Mouse (Mus musculus): ENCODE results near the gene Hsd17b2. TPM values are rescaled to one million over a fixed set of nuclear protein-coding genes. Genes with fewer than 3 reads are reported as not detected.

Gene Hsd17b2
- polyA plus RNA-seq, 1 experiment from 2014 or later = 113 TPM

DNA sequence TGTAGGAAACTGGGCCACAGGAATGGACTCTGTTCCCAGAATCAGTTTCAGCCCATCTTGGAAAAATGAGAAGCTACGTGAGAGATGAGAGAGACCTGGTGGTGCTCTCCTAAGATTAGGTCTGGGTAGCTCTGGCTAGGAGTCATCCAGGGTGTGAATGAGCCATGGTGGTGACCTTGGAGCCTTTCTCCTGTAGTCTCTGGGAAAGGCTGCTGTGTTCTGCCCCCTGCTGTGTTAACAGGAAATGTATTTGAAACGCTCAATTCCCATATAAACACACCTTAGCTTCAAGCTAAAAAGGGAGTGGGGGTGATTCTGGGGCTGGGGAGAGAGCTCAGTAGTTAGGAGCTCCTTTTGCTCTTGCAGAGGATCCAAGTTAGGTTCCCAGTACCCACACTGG, 45.7 kb downstream of the Hsd17b2 start:
- Histone ChIP-seq H3K9ac (ENCODE audit: low read length) (no peak overlapping the region), H3K4me3 (ENCODE audit: low read depth, low read length) (no peak overlapping the region), H3K4me2 (replicated peaks; ENCODE audit: low read depth) (no peak overlapping the region), H3K4me1 (replicated peaks; ENCODE audit: control insufficient read depth, insufficient read depth) (no peaks in the 10 kb centered on the region), H3K36me3 (ENCODE audit: control insufficient read depth, insufficient read depth, low read length) (no peaks in the 10 kb centered on the region), H3K27ac (replicated peaks) (no peak overlapping the region), H3K27me3 (ENCODE audit: control insufficient read depth, insufficient read depth, low read length) (no peaks in the 10 kb centered on the region), H3K9me3 (ENCODE audit: control insufficient read depth, low read length) (no peaks in the 10 kb centered on the region)
- DNase-seq (ENCODE audit: low spot score) = no peak
- no peak for ATAC-seq (ENCODE audit: low FRiP score, low TSS enrichment)
- WGBS = 29% methylated on average over 2 of the region's 2 CpGs
- TF ChIP-seq CTCF (IDR thresholded peaks at IDR 0.05; ENCODE audit: low read depth) (peak; percentile 41), EP300 (optimal IDR thresholded peaks at IDR 0.05) (no peak)

- WGBS = 70% methylated on average over 8 of the region's 9 CpGs
- no peak overlapping the region for H3K9ac ChIP-seq (ENCODE audit: low read length)
- no peak overlapping the region for H3K4me2 ChIP-seq (replicated peaks; ENCODE audit: low read depth)
- no peak overlapping the region for H3K27ac ChIP-seq (replicated peaks)
- H3K9me3 ChIP-seq (ENCODE audit: control insufficient read depth, low read length) = no peaks in the 10 kb centered on the region
- TF ChIP-seq EP300 (optimal IDR thresholded peaks at IDR 0.05) (no peak), CTCF (IDR thresholded peaks at IDR 0.05; ENCODE audit: low read depth) (no peak)
- no peak overlapping the region for H3K4me3 ChIP-seq (ENCODE audit: low read depth, low read length)
- H3K27me3 ChIP-seq (ENCODE audit: control insufficient read depth, insufficient read depth, low read length) = no peaks in the 10 kb centered on the region
- peak; percentile 47 for ATAC-seq (ENCODE audit: low FRiP score, low TSS enrichment)
- H3K36me3 ChIP-seq (ENCODE audit: control insufficient read depth, insufficient read depth, low read length) = no peaks in the 10 kb centered on the region
- DNase-seq (ENCODE audit: low spot score) = no peak
- no peaks in the 10 kb centered on the region for H3K4me1 ChIP-seq (replicated peaks; ENCODE audit: control insufficient read depth, insufficient read depth)
Measured at GRCm38 (mm10) chr8:117747886-117748730, 46.4 kb downstream of the Hsd17b2 start.

- ATAC-seq (ENCODE audit: low FRiP score, low TSS enrichment) (no peak), DNase-seq (ENCODE audit: low spot score) (no peak)
- 57% methylated on average over 2 of the region's 2 CpGs for WGBS
- H3K36me3 ChIP-seq (ENCODE audit: control insufficient read depth, insufficient read depth, low read length) = no peaks in the 10 kb centered on the region
- no peak overlapping the region for H3K27ac ChIP-seq (replicated peaks)
- H3K9me3 ChIP-seq (ENCODE audit: control insufficient read depth, low read length) = no peaks in the 10 kb centered on the region
- H3K4me3 ChIP-seq (ENCODE audit: low read depth, low read length) = no peak overlapping the region
- TF ChIP-seq EP300 (optimal IDR thresholded peaks at IDR 0.05) = no peak
- no peak for TF ChIP-seq CTCF (IDR thresholded peaks at IDR 0.05; ENCODE audit: low read depth)
- H3K27me3 ChIP-seq (ENCODE audit: control insufficient read depth, insufficient read depth, low read length) = no peaks in the 10 kb centered on the region
- H3K9ac ChIP-seq (ENCODE audit: low read length) = no peak overlapping the region
- no peak overlapping the region for H3K4me2 ChIP-seq (replicated peaks; ENCODE audit: low read depth)
- H3K4me1 ChIP-seq (replicated peaks; ENCODE audit: control insufficient read depth, insufficient read depth) = no peaks in the 10 kb centered on the region
Measured at GRCm38 (mm10) chr8:117749436-117749835, 47.7 kb downstream of the Hsd17b2 start.

DNA sequence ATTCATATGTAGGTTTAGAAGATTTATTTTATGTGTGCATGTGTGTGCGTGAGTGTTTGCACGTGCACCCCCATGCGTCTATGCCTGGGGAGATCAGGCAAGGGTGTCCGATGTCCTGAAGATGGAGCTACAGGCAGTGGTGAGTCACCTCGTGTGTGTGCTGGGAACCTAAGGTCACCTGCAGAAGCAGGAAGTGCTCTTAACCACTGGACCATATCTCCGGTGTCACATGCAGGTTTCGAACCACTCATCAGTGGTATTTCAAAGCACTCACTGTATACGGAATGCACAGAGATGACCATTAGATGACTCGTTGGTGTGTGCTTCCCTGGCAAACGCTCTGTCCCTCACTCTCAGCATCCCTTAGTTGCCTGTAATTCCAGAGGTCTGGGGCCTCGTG, 56.2 kb downstream of the Hsd17b2 start:
- Histone ChIP-seq H3K36me3 (ENCODE audit: control insufficient read depth, insufficient read depth, low read length) (no peaks in the 10 kb centered on the region), H3K9ac (ENCODE audit: low read length) (no peak overlapping the region), H3K4me1 (replicated peaks; ENCODE audit: control insufficient read depth, insufficient read depth) (no peaks in the 10 kb centered on the region), H3K4me3 (ENCODE audit: low read depth, low read length) (no peak overlapping the region), H3K27me3 (ENCODE audit: control insufficient read depth, insufficient read depth, low read length) (no peaks in the 10 kb centered on the region), H3K27ac (replicated peaks) (no peak overlapping the region), H3K9me3 (ENCODE audit: control insufficient read depth, low read length) (no peaks in the 10 kb centered on the region), H3K4me2 (replicated peaks; ENCODE audit: low read depth) (no peak overlapping the region)
- ATAC-seq (ENCODE audit: low FRiP score, low TSS enrichment) (peak; percentile 57), DNase-seq (ENCODE audit: low spot score) (no peak)
- WGBS = 79% methylated on average over 11 of the region's 11 CpGs
- no peak for TF ChIP-seq CTCF (IDR thresholded peaks at IDR 0.05; ENCODE audit: low read depth)
- TF ChIP-seq EP300 (optimal IDR thresholded peaks at IDR 0.05) = no peak

- ATAC-seq (ENCODE audit: low FRiP score, low TSS enrichment) (no peak), DNase-seq (ENCODE audit: low spot score) (no peak)
- WGBS = 85% methylated on average over 6 of the region's 6 CpGs
- H3K36me3 ChIP-seq (ENCODE audit: control insufficient read depth, insufficient read depth, low read length) = no peaks in the 10 kb centered on the region
- H3K27me3 ChIP-seq (ENCODE audit: control insufficient read depth, insufficient read depth, low read length) = no peaks in the 10 kb centered on the region
- no peak overlapping the region for H3K4me3 ChIP-seq (ENCODE audit: low read depth, low read length)
- no peak overlapping the region for H3K27ac ChIP-seq (replicated peaks)
- H3K9me3 ChIP-seq (ENCODE audit: control insufficient read depth, low read length) = no peaks in the 10 kb centered on the region
- no peaks in the 10 kb centered on the region for H3K4me1 ChIP-seq (replicated peaks; ENCODE audit: control insufficient read depth, insufficient read depth)
- H3K4me2 ChIP-seq (replicated peaks; ENCODE audit: low read depth) = no peak overlapping the region
- no peak overlapping the region for H3K9ac ChIP-seq (ENCODE audit: low read length)
- TF ChIP-seq CTCF (IDR thresholded peaks at IDR 0.05; ENCODE audit: low read depth) = no peak
Measured at GRCm38 (mm10) chr8:117762776-117763175, 61.1 kb downstream of the Hsd17b2 start.

DNA sequence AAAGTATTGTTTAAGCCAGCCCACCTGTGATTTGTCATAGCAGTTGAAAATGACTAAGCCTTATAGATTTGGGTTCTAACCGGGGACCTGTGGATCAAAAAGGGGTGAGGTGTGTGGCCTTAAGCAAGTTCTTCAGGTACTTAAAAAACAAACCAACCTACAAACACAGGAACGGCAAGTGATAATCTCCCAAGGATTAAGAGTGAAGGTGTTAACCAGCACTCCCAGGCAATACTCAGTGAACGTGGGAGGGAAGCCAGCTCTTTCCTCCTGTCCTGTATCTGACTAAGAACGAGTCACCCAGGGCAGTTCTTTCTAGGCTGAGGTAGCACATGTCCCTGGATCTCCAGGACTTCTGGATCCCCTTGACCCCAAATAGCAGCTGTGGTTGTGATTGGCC, 62.9 kb downstream of the Hsd17b2 start:
- DNase-seq (ENCODE audit: low spot score) (peak; percentile 36), ATAC-seq (ENCODE audit: low FRiP score, low TSS enrichment) (peak; percentile 79)
- no peak overlapping the region for H3K4me3 ChIP-seq (ENCODE audit: low read depth, low read length)
- no peak overlapping the region for H3K9ac ChIP-seq (ENCODE audit: low read length)
- no peaks in the 10 kb centered on the region for H3K4me1 ChIP-seq (replicated peaks; ENCODE audit: control insufficient read depth, insufficient read depth)
- no peak overlapping the region for H3K4me2 ChIP-seq (replicated peaks; ENCODE audit: low read depth)
- H3K27ac ChIP-seq (replicated peaks) = peak overlapping the region; percentile 81
- H3K36me3 ChIP-seq (ENCODE audit: control insufficient read depth, insufficient read depth, low read length) = no peaks in the 10 kb centered on the region
- peak; percentile 88 for TF ChIP-seq EP300 (optimal IDR thresholded peaks at IDR 0.05)
- no peak for TF ChIP-seq CTCF (IDR thresholded peaks at IDR 0.05; ENCODE audit: low read depth)
- H3K9me3 ChIP-seq (ENCODE audit: control insufficient read depth, low read length) = no peaks in the 10 kb centered on the region
- H3K27me3 ChIP-seq (ENCODE audit: control insufficient read depth, insufficient read depth, low read length) = no peaks in the 10 kb centered on the region
- WGBS = 34% methylated on average over 4 of the region's 4 CpGs
